Mouse (Mus musculus): ENCODE data around the gene Lyz1.
"Not testable (repeated sequence)": the region's sequence is repeated elsewhere in the genome, so short reads cannot be mapped to it uniquely, and the experiment has no call there.

DNA sequence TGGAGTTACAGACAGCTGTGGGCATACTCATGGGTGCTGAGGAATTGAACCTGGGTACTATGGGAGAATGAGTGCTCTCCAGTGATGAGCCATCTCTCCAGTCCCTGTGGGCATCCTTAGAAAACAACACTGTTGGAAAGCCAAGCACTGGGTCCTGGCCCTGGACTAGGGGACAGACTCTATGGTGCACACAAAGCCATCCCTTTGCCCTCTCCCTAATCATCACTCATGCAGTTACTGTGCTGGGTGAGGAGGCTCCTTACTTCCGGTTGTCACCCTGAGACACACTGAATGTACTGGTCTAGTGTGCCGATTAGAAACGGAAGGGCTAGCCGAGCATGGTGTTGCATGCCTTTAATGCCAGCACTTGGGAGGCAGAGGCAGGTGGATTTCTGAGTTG is 9.5 kb downstream of the Lyz1 start:
- not testable (repeated sequence) for TF ChIP-seq CTCF, EP300 (IDR thresholded peaks at IDR 0.05; ENCODE audit: low read depth)
